Mouse (Mus musculus): ENCODE data around the gene Sod1. TPM values are rescaled to one million over a fixed set of nuclear protein-coding genes. Genes with fewer than 3 reads are reported as not detected.
"Not testable (repeated sequence)": the region's sequence is repeated elsewhere in the genome, so short reads cannot be mapped to it uniquely, and the experiment has no call there.

The Sod1 gene
- polyA plus RNA-seq, 1 experiment from 2014 or later: 381 TPM

DNA sequence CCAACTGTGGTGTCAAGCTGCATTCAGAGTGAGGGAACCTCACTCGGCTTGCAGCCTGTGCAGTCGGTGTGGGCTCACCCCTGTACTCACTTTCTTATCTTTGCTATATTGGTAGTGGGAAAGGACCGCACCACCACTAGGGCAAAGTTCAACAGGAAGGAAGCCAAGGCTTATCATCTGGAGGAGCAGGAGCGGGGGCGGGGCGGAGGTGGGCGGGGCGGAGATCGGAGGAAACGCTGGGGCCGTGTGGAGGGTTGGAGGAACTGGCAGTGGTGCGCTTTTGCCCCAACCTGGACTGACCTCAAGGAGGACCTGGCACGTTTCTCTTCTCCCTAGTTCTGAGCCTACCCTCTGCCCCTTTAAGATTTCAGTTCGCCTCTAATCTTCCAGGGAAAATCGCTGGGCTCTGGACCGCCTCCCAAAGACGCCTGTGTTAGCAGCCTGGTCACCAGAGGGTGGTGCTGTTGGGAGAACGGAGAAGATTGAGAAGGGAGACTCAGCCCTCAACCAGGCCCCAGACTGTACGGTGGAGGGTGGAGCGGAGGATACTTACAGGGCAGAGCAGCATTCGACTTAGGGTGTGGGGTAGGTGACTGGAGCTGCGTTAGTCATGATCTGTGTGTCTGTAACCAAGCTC is 23.1 kb upstream of the Sod1 start:
- no peaks in the 10 kb centered on the region for H3K36me3 ChIP-seq (ENCODE audit: inconsistent target)
- H3K79me2 ChIP-seq (ENCODE audit: inconsistent target): no peaks in the 10 kb centered on the region
- 5% methylated on average over 22 of the region's 22 CpGs for WGBS (ENCODE audit: missing documents)
- peak overlapping the region; percentile 79 for H3K27ac ChIP-seq
- peak overlapping the region; percentile 5; the same call in 1 of the 2 replicates for H3K4me3 ChIP-seq (ENCODE audit: inconsistent target)

DNA sequence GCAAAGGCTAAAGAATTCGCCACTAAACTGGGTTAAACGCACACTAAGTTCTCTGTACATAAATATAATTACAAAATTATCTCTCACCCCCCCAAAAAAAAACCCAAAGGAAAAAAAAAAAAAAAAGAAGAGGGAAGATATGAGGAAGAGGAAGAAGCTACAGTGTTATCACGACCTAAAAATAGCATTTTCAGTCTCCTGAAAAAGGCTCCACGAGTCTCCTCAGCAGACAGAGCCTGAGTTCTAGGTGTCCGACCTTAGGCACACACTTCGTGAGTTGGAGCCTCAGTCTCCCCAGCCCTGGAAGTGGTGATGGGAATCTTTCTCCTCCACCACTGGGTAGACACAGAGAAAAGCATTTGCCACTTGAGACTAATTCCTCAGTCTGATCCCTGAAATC is 21.9 kb upstream of the Sod1 start:
- H3K27ac ChIP-seq: peak overlapping the region; percentile 79
- H3K36me3 ChIP-seq (ENCODE audit: inconsistent target): no peaks in the 10 kb centered on the region
- no peak overlapping the region for H3K4me3 ChIP-seq (ENCODE audit: inconsistent target)
- WGBS (ENCODE audit: missing documents): 30% methylated on average over 5 of the region's 6 CpGs
- no peaks in the 10 kb centered on the region for H3K79me2 ChIP-seq (ENCODE audit: inconsistent target)

DNA sequence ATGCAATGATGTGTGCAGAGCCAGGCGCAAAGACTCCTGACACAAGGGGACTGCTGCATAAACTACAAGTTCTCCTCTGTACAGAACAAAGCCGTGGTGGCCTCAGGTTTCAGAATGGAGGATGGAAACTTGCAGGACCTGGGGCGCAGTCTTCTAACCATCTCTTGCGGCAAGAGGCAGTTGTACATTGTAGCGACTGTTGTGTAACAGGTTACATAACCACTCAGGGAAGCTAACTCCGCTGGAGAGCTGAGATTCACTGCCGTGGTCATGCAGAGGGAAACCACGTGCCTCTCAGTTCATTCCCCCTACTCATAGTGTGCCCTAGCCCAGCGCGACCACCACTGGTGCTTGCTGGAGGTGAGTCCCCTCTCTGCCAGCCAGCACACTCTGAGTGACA is 21.4 kb upstream of the Sod1 start:
- H3K4me3 ChIP-seq (ENCODE audit: inconsistent target): no peak overlapping the region
- WGBS (ENCODE audit: missing documents): 4% methylated on average over 10 of the region's 10 CpGs
- H3K27ac ChIP-seq: peak overlapping the region; percentile 79

DNA sequence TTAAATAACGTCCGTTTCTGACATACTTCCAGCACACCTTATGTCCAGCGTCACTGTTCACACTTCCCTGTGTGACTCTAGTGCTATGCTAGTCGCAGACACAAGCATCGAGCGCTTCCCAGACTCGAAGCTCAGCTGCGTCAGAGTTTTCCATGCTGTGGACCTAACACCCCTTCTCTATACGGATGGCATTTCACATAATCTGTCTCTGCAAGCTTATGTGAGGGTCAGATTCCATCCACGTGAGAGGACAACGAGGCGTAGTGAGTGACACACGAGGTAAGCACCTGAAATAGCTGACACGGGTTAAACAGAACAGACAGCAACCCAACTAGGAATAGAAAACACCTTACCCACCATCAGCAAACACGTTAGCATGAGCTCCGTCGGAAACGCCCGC is 18.4 kb upstream of the Sod1 start:
- H3K27ac ChIP-seq: no peak overlapping the region
- H3K36me3 ChIP-seq (ENCODE audit: inconsistent target): no peaks in the 10 kb centered on the region
- WGBS (ENCODE audit: missing documents): 95% methylated on average over 19 of the region's 19 CpGs
- H3K4me3 ChIP-seq (ENCODE audit: inconsistent target): no peak overlapping the region
- no peaks in the 10 kb centered on the region for H3K79me2 ChIP-seq (ENCODE audit: inconsistent target)

More for the DNA sequence above, 21.4 kb upstream of the Sod1 start:
- Histone ChIP-seq H3K36me3 (ENCODE audit: inconsistent target) (no peaks in the 10 kb centered on the region), H3K79me2 (ENCODE audit: inconsistent target) (no peaks in the 10 kb centered on the region)

DNA sequence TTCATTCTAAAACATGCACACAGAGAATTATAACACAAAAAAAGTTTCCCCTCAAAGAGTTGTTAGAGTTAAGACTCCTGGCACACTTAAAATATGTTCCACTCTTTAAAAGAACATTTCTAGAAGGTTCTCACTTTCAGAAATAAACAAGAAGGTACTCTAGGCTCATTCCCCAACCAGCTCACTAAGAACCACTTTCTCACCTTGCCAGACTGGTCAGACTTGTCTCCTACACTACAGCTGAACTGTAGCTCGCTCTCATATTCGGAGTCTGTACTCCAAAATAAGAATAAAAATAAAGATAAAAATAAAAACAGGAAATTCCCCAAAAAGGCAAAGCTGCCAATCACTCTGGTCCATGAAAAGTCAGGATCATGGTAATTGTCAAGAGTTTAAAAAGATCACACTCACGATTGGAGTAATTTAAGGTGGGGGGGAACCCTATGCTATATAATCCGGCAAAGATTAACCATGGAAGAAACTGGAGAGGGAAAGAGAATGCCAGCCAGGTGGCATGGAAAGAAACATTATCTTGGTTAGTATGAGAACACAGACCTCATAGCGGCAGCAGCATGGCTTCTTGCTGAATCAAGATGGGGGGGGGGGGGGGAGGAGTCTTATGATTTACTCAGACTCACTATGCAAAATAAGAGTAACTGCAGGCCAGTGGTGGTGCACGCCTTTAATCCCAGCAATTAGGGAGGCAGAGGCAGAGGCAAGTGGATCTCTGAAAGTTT is 17.2 kb upstream of the Sod1 start:
- H3K79me2 ChIP-seq (ENCODE audit: inconsistent target): no peaks in the 10 kb centered on the region
- H3K36me3 ChIP-seq (ENCODE audit: inconsistent target): no peaks in the 10 kb centered on the region
- H3K4me3 ChIP-seq (ENCODE audit: inconsistent target): no peak overlapping the region
- WGBS (ENCODE audit: missing documents): 93% methylated on average over 6 of the region's 6 CpGs
- no peak overlapping the region for H3K27ac ChIP-seq

DNA sequence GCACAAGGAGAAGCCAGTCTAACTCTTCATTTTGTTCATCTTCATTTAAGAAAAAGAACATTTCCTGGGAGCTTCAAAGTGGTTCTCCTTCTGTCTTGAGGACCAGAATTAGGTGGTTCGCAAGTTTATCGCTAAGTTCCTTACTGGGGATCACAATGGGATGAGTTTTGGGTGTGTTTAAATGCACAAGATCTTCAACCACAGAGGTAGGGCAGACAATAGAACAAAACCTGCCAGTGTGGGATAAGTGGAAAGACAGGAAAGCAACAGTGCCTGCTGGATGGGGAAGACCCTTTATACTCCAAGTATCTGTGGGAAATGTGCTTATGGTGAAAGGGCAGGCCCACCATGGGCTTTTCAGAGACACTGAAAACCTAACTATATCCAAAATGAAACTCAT is 15.7 kb upstream of the Sod1 start:
- no peak overlapping the region for H3K4me3 ChIP-seq (ENCODE audit: inconsistent target)
- 95% methylated on average over 2 of the region's 2 CpGs for WGBS (ENCODE audit: missing documents)
- H3K36me3 ChIP-seq (ENCODE audit: inconsistent target): no peaks in the 10 kb centered on the region
- no peak overlapping the region for H3K27ac ChIP-seq
- H3K79me2 ChIP-seq (ENCODE audit: inconsistent target): no peaks in the 10 kb centered on the region

DNA sequence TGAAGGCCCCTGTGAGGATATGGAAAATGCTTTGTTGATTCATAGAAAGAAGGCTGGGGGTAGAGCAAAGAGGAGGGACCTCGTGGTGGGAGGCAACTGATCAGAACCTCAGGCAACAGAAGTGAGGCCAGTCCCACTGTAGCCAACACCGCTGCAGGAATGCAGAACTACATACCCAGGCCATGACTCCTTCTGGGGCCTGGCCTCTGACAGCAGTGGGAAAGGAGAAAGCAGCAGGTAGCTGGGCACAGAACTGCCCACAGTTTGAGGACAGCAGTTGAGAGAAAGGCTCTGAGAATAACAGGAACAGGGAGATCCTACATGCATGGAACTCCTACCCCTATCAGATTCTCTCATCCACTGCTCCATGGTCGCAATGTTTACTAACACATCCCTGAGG is 11.6 kb upstream of the Sod1 start:
- H3K27ac ChIP-seq: no peak overlapping the region
- H3K4me3 ChIP-seq (ENCODE audit: inconsistent target): no peak overlapping the region
- no peaks in the 10 kb centered on the region for H3K79me2 ChIP-seq (ENCODE audit: inconsistent target)
- H3K36me3 ChIP-seq (ENCODE audit: inconsistent target): no peaks in the 10 kb centered on the region
- WGBS (ENCODE audit: missing documents): 84% methylated on average over 3 of the region's 3 CpGs

DNA sequence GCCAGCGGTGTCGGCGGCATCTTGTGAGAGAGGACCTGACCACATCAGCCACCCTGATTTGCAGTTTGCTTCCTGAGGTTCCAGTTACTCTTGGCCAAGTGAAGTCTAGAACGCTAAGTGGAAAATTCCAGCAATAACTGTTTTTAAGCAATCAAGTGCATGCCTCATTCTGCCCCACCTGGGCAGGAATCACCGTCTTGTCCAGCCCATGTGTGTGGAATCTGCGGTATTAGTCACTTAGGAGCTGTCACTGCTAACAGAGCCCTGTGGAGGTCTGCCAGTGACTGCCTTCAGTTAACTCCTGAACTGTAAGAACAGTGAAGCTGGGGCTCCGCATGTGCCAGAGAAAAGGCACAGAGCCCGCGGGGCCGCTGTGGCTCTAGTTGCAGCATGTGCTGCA is 9.8 kb upstream of the Sod1 start:
- Histone ChIP-seq H3K79me2 (ENCODE audit: inconsistent target) (no peaks in the 10 kb centered on the region), H3K4me3 (ENCODE audit: inconsistent target) (no peak overlapping the region), H3K36me3 (ENCODE audit: inconsistent target) (no peaks in the 10 kb centered on the region), H3K27ac (no peak overlapping the region)
- 88% methylated on average over 10 of the region's 10 CpGs for WGBS (ENCODE audit: missing documents)

DNA sequence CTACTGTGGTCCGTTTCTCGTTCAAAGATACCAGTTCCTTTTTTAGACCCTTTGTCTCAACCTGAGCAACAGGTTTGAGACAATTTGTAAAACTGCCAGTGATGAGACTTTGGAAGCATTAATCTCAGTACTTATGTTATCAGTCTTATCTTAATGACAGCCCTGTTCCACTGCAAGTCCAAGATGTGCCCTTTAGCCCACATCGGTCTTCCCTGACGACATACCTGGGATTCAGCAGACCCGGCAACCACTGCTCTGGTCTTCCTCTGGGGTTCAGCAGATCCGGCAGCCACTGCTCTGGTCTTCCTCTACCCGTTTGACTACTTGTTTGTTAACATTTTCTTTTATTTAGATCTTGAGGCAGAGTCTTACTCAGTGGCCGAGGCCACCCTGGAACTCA is 8.8 kb upstream of the Sod1 start:
- no peak overlapping the region for H3K4me3 ChIP-seq (ENCODE audit: inconsistent target)
- 93% methylated on average over 7 of the region's 8 CpGs for WGBS (ENCODE audit: missing documents)
- H3K79me2 ChIP-seq (ENCODE audit: inconsistent target): no peaks in the 10 kb centered on the region
- no peaks in the 10 kb centered on the region for H3K36me3 ChIP-seq (ENCODE audit: inconsistent target)
- H3K27ac ChIP-seq: no peak overlapping the region

DNA sequence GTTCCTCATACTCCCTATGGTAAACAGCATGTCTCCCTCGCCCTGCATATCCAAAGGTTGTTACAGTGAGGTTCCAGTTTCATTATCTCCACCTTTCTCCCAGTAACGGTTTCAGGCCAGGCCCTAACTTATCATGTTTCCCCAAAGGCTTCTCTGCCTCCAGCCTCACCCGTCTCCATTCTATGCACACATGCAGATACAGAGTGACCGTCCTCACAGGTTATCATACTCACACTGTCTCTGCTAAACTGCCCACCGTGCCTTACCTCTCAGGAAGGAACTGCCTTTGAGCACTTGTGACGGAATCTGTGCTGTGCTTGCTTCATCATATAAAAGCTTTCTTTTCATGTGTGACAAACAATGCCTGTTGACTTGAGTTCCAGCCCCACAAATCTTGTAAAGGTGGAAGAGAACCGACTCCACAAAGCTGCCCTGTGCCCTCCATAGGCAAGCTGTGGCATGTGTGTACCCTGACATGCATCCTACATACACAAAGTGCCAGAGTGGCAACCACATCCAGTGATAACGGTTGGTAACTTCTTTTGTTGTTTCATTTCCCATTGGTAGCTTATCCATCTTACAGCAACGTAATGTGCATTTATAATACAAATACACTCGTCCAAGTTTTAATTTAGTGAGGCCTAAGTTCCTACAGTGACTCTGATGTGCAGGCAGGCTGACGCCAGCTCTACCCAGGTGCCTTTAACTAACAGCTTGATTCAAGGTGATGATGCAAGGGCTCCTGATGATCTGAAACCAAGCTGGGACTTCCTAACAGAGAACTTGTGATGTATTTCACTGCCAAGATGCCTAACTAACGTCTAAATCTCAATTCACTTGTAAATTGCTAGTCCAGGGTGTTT is 6.8 kb upstream of the Sod1 start:
- H3K4me3 ChIP-seq (ENCODE audit: inconsistent target): no peak overlapping the region
- H3K27ac ChIP-seq: no peak overlapping the region
- H3K36me3 ChIP-seq (ENCODE audit: inconsistent target): no peaks in the 10 kb centered on the region
- H3K79me2 ChIP-seq (ENCODE audit: inconsistent target): no peaks in the 10 kb centered on the region
- 75% methylated on average over 12 of the region's 12 CpGs for WGBS (ENCODE audit: missing documents)

DNA sequence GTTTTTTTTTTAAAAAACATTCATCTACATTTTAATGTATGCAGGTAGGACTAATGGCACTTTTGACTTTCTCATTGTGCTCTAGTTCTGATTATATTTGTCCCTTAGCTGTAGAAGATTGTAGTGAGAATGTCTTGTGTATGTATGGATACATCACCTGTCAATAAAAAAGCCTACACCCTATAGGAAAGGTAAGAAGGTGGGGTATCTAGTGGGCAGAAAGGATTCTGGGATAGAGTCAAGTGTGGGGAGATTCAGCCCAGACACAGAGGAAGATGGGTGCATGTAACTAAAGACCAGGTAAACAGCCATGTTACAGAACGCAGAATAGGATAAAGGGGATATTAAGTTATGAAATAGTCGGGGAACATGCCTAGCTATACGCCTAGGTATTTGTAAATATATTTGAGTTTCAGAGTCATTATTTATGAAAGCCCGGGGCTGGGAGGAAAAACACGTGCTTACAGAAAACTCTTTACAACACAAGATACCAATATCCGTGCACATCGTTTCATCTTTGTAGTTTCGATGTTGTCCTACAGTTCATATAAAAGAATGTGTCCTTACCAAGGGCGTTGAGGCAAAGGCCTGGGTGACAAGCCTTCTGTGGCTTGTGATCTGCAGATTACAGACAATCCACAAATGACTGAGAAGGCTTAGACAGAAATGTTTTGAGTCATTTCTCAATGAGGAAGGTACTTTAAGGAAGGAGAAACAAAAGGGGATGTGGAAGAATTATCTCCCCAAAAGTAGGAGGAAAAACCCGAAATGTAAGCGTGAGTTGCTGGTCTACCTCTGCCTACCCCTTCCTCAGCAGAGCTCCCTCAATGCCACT is 5.6 kb upstream of the Sod1 start:
- H3K4me3 ChIP-seq (ENCODE audit: inconsistent target): no peak overlapping the region
- H3K79me2 ChIP-seq (ENCODE audit: inconsistent target): no peaks in the 10 kb centered on the region
- H3K36me3 ChIP-seq (ENCODE audit: inconsistent target): no peaks in the 10 kb centered on the region
- 52% methylated on average over 10 of the region's 11 CpGs for WGBS (ENCODE audit: missing documents)
- H3K27ac ChIP-seq: peak overlapping the region; percentile 61

DNA sequence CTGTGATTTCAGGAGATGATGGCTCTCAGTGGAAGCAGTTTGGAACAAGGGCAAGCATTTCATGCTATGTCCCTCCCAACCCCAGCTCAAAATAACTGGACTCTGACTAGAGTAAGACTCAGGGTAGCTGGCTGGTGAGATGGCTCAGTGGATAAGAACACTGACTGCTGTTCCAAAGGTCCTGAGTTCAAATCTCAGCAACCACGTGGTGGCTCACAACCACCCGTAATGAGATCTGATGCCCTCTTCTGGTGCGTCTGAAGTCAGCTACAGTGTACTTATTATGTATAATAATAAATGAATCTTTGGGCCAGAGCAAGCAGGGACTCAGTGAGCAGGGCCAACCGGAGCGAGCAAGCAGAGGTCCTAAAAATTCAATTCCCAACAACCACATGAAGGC is 4.7 kb upstream of the Sod1 start:
- not testable (repeated sequence) for H3K79me2 ChIP-seq (ENCODE audit: inconsistent target); H3K4me3 ChIP-seq (ENCODE audit: inconsistent target); H3K36me3 ChIP-seq (ENCODE audit: inconsistent target)
- peak overlapping the region; percentile 61 for H3K27ac ChIP-seq
- 89% methylated on average over 5 of the region's 5 CpGs for WGBS (ENCODE audit: missing documents)

DNA sequence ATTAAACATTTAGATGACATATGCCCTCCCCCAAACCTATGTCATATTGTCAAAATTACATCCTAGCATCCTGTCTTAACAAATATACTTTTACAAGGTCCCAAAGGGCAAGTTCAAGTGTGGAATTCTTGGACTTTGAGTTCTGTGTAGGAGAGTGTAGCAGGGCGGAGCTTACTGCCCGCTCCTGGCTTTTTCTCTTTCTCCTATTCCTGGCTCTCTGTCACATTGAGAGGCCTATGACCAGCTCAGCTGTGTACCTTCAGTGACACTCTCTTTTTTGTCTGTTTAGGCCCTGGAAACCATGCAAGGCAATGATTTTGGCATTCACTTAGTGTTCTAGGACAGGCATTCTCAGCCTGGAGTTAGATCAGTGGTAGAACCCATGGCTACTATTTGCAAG is 4.1 kb upstream of the Sod1 start:
- Histone ChIP-seq H3K27ac (no peak overlapping the region), H3K79me2 (ENCODE audit: inconsistent target) (peaks cover 5% of the 10 kb centered on the region)
- WGBS (ENCODE audit: missing documents): 90% methylated on average over 2 of the region's 2 CpGs

DNA sequence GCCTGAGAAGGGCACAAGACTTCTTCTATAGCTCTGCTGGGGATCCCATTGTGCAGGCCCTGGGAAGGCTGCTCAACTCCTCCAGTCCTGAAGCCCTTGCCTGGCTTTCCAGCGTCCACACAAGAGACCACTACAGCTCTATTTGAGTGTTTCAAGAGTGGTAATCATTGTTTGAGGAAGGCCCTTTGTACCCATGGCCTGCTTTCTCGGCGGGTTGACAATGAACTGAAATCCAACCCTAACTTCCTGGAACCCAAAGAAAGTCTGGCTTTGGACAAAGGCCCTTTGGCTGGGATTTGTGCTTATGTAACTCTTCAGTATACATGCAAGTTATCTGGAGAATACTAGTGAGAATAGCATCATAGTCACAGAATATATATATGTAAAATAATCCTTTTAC is 3.2 kb upstream of the Sod1 start:
- H3K4me3 ChIP-seq (ENCODE audit: inconsistent target): no peak overlapping the region
- no peaks in the 10 kb centered on the region for H3K36me3 ChIP-seq (ENCODE audit: inconsistent target)
- WGBS (ENCODE audit: missing documents): 86% methylated on average over 3 of the region's 3 CpGs
- no peak overlapping the region for H3K27ac ChIP-seq
- peaks cover 14% of the 10 kb centered on the region for H3K79me2 ChIP-seq (ENCODE audit: inconsistent target)

More for the DNA sequence above, 4.1 kb upstream of the Sod1 start:
- H3K4me3 ChIP-seq (ENCODE audit: inconsistent target): no peak overlapping the region
- H3K36me3 ChIP-seq (ENCODE audit: inconsistent target): no peaks in the 10 kb centered on the region

All from macrophage (primary cell).